Mouse (Mus musculus) lung, postnatal 0 days (tissue): ENCODE measurements around the gene Cbfa2t2. TPM values are rescaled to one million over a fixed set of nuclear protein-coding genes. Genes with fewer than 3 reads are reported as not detected.

Source experiments
- ATAC-seq: fragments of 200-750 bp; cut with Nextera tagmentation; 2 replicates; pipeline ENCODE4 v1.8.0; 2017; ENCODE audit warnings: moderate library complexity
- DNase-seq: peaks from one replicate; pipeline ENCODE4 v3.0.0-alpha.2; 2016; ENCODE audit warnings: low spot score
- H3K27ac ChIP-seq: fragments of 300-500 bp; sonication (generic); 2 replicates; pipeline ENCODE4 v1.5.1; 2014; ENCODE audit warnings: antibody characterized with exemption, mild to moderate bottlenecking, low read length, mixed read lengths
- H3K27me3 ChIP-seq: fragments of 300-500 bp; sonication (generic); replicated peaks from 2 replicates; pipeline ENCODE4 v1.6.1; 2014; ENCODE audit warnings: low read length, mixed read lengths; ENCODE audit not compliant: insufficient read depth
- H3K36me3 ChIP-seq: fragments of 300-500 bp; sonication (generic); 2 replicates; pipeline ENCODE4 v1.6.1; 2014; ENCODE audit warnings: low read length, mixed read lengths; ENCODE audit not compliant: insufficient read depth
- H3K4me1 ChIP-seq: fragments of 300-500 bp; sonication (generic); 2 replicates; pipeline ENCODE4 v1.6.1; 2014; ENCODE audit warnings: antibody characterized with exemption, low read depth, low read length, mixed read lengths; ENCODE audit not compliant: insufficient read depth
- H3K4me2 ChIP-seq: fragments of 300-500 bp; sonication (generic); replicated peaks from 2 replicates; pipeline ENCODE4 v1.6.1; 2014; ENCODE audit warnings: low read depth, mild to moderate bottlenecking, low read length, moderate library complexity, mixed read lengths
- H3K4me3 ChIP-seq: fragments of 300-500 bp; sonication (generic); 2 replicates; pipeline ENCODE4 v1.5.1; 2014; ENCODE audit warnings: low read depth, low read length
- H3K9ac ChIP-seq: fragments of 300-500 bp; sonication (generic); replicated peaks from 2 replicates; pipeline ENCODE4 v1.6.1; 2014; ENCODE audit warnings: low read depth, mild to moderate bottlenecking
- H3K9me3 ChIP-seq: fragments of 300-500 bp; sonication (generic); 2 replicates; pipeline ENCODE4 v1.6.1; 2016; ENCODE audit warnings: low read length, mixed read lengths
- CTCF ChIP-seq: IDR thresholded peaks from 2 replicates; pipeline ENCODE4 v1.5.1; 2016; ENCODE audit warnings: antibody characterized with exemption, mild to moderate bottlenecking
- EP300 ChIP-seq: IDR thresholded peaks from 2 replicates; pipeline ENCODE4 v1.6.1; 2016; ENCODE audit warnings: antibody characterized with exemption, mild to moderate bottlenecking, control low read depth
- WGBS: fragments of 180-500 bp; shearing (Covaris S2); extraction: QIAGEN DNeasy Blood & Tissue Kit; methylation state at CpG from one replicate; pipeline ENCODE4 v1.1.7; 2014; 5-methylcytosine and 5-hydroxymethylcytosine counted together
- polyA plus RNA-seq: library from polyadenylated mRNA; unstranded; fragments of >200 nt; fragmentation: Nextera tagmentation; extraction: Ambion mirVana; gene quantifications from 2 replicates; pipeline ENCODE4 v1.2.1, GENCODE M21; 2015

Cbfa2t2 gene
- polyA plus RNA-seq, 1 experiment from 2014 or later = 14.6 TPM

DNA sequence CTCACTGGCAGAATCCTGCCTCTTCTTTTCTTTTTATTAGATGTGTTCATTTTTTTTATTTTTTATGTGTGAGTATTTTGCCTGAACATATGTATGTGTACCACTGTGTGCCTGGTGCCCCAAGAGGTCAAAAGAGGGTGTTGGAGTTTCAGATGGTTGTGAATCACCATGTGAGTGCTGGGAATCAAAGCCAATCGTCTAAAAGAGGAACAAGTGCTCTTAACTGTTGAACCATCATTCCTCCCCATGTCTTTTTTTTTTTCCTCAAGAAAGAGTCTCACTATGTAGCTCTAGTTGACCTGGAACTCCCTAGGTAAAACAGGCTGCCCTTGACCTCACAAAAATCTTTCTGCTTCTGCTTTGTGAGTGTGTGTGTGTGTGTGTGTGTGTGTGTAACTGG lies 34.3 kb upstream of the Cbfa2t2 start:
- 27% methylated on average over 1 of the region's 1 CpGs for WGBS
- Histone ChIP-seq H3K9me3 (no peaks in the 10 kb centered on the region), H3K4me3 (no peak overlapping the region), H3K4me1 (peaks cover 7% of the 10 kb centered on the region; the same call in 1 of the 2 replicates), H3K4me2 (no peak overlapping the region), H3K9ac (no peak overlapping the region), H3K27me3 (no peaks in the 10 kb centered on the region), H3K36me3 (no peaks in the 10 kb centered on the region), H3K27ac (no peak overlapping the region)
- no peak for ATAC-seq
- DNase-seq = no peak
- no peak for TF ChIP-seq EP300
- no peak for TF ChIP-seq CTCF

GRCm38 (mm10) chr2:154402811-154403210 lies 33.5 kb upstream of the Cbfa2t2 start:
- H3K27me3 ChIP-seq = no peaks in the 10 kb centered on the region
- H3K9ac ChIP-seq = no peak overlapping the region
- WGBS = 4% methylated on average over 7 of the region's 7 CpGs
- H3K4me3 ChIP-seq = no peak overlapping the region
- no peak overlapping the region for H3K4me2 ChIP-seq
- no peaks in the 10 kb centered on the region for H3K9me3 ChIP-seq
- peak overlapping the region; percentile 59; the same call in 1 of the 2 replicates for H3K27ac ChIP-seq
- peaks cover 12% of the 10 kb centered on the region; the same call in 1 of the 2 replicates for H3K4me1 ChIP-seq
- ATAC-seq = peak; percentile 84
- TF ChIP-seq EP300 (no peak), CTCF (peak; percentile 58)
- no peaks in the 10 kb centered on the region for H3K36me3 ChIP-seq
- DNase-seq = peak; percentile 94

DNA sequence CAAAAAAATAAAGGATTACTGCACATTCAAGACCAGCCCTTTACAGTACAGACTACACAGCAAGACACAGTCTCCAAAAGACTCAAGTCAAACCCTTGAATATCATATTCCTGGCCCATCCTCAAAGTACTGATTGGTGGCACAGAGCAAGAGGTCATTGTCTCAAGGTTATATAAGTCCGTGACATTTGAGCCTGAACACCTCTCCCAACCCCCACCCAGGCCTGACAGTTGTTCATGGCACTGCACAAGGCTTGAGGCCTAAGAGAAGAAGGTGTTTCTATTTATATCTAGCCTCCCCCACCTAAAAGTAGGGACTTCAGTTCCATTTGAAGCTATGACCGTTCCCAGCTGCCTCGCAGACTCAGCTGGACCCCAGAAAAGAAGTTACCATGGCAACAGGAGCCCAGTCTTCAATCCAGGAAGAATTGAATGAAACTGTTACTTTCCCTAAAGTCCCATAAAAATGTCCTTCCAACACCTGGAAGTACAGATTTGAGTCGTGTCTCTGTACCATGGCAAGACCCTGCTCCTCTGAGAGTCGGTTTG lies 30.8 kb upstream of the Cbfa2t2 start:
- Histone ChIP-seq H3K36me3 (no peaks in the 10 kb centered on the region), H3K4me1 (peaks cover 18% of the 10 kb centered on the region; the same call in 1 of the 2 replicates), H3K4me3 (no peak overlapping the region), H3K27me3 (no peaks in the 10 kb centered on the region), H3K9ac (no peak overlapping the region), H3K27ac (no peak overlapping the region), H3K4me2 (no peak overlapping the region), H3K9me3 (no peaks in the 10 kb centered on the region)
- WGBS = 61% methylated on average over 5 of the region's 5 CpGs
- ATAC-seq (no peak), DNase-seq (no peak)
- TF ChIP-seq EP300 (no peak), CTCF (no peak)

DNA sequence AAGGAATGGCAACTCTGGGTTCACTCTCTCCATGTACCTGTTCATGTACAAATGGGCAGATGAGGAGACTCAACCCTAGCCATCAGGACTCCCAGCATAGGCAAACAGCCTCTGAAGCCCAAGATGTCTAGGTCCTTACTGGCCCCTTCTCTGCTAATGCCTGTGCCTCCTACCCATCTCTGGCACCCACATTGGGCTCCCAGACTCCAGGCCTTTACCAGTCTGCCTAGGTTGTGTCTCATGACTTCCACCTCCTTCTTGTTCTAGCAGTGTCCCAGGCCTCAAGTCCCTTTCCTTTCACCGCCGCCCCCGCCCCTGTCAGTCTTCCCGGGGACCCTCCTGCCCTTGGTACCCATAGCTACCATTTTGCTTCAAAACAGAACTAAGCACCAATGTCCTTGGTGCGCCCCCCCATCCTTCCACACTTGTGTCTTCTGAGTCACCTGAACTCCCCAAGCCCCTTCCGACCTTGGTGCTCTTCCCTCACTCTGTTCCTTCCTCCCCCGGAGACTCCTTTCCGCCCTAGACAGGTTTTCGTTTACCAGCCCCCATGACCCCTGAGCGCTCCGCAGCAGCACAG lies 29.1 kb upstream of the Cbfa2t2 start:
- 33% methylated on average over 11 of the region's 11 CpGs for WGBS
- ATAC-seq = no peak
- Histone ChIP-seq H3K27me3 (no peaks in the 10 kb centered on the region), H3K4me1 (peaks cover 19% of the 10 kb centered on the region; the same call in 1 of the 2 replicates), H3K4me3 (peak overlapping the region; percentile 59), H3K36me3 (no peaks in the 10 kb centered on the region), H3K9me3 (no peaks in the 10 kb centered on the region), H3K9ac (peak overlapping the region; percentile 48; the same call in 1 of the 2 replicates), H3K4me2 (peak overlapping the region; percentile 85), H3K27ac (no peak overlapping the region)
- no peak for DNase-seq
- TF ChIP-seq CTCF = no peak
- TF ChIP-seq EP300 = no peak

GRCm38 (mm10) chr2:154407643-154408445 lies 28.4 kb upstream of the Cbfa2t2 start, which contains the start of gene Snta1:
TSS of gene Snta1 (minus strand) at chr2:154408099.
- Histone ChIP-seq H3K9ac (peak within 1 kb of the TSS; percentile 48), H3K27me3 (no peaks in the 10 kb centered on the region), H3K9me3 (no peaks in the 10 kb centered on the region), H3K4me3 (peak within 1 kb of the TSS; percentile 59), H3K4me2 (peak within 1 kb of the TSS; percentile 85), H3K27ac (peak within 1 kb of the TSS; percentile 51; the same call in 1 of the 2 replicates), H3K4me1 (peaks cover 15% of the 10 kb centered on the region; the same call in 1 of the 2 replicates), H3K36me3 (no peaks in the 10 kb centered on the region)
- DNase-seq (peak; percentile 89), ATAC-seq (peak; percentile 93)
- WGBS = 2% methylated on average over 67 of the region's 84 CpGs
- TF ChIP-seq CTCF (no peak), EP300 (no peak)

DNA sequence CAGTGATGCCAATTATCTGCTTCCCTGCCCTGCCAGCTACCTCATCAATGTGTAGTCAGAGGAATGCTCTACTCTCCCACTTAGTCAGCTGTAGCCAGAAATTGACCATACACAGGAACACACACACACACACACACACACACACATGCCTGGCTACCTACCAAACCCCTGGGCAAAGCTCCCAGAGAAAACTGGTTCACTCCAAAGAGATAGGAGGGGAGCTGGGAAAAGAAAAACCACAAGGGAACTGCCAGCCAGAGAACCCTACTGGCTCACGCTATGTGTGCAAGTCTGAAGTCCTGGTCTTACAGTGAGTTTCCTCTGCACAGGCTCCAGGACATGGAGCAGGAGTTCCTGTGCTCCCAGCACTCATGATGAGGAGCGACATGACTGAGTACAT lies 25.9 kb upstream of the Cbfa2t2 start:
- peak; percentile 44 for DNase-seq
- H3K36me3 ChIP-seq = no peaks in the 10 kb centered on the region
- H3K9me3 ChIP-seq = no peaks in the 10 kb centered on the region
- peak; percentile 5; the same call in 1 of the 2 replicates for ATAC-seq
- WGBS = 35% methylated on average over 2 of the region's 2 CpGs
- TF ChIP-seq EP300 (no peak), CTCF (no peak)
- H3K27ac ChIP-seq = no peak overlapping the region
- H3K9ac ChIP-seq = no peak overlapping the region
- no peak overlapping the region for H3K4me3 ChIP-seq
- H3K27me3 ChIP-seq = no peaks in the 10 kb centered on the region
- peaks cover 12% of the 10 kb centered on the region; the same call in 1 of the 2 replicates for H3K4me1 ChIP-seq
- no peak overlapping the region for H3K4me2 ChIP-seq
